Mouse (Mus musculus) adipocyte (in vitro differentiated cells): ENCODE results near the gene Olfr1215.
"Not testable (repeated sequence)": the region's sequence is repeated elsewhere in the genome, so short reads cannot be mapped to it uniquely, and the experiment has no call there.

Experiments
- DNase-seq: peaks from one replicate; pipeline ENCODE4 v3.0.0-alpha.2; 2016; ENCODE audit warnings: low spot score

Gene Olfr1215

DNA sequence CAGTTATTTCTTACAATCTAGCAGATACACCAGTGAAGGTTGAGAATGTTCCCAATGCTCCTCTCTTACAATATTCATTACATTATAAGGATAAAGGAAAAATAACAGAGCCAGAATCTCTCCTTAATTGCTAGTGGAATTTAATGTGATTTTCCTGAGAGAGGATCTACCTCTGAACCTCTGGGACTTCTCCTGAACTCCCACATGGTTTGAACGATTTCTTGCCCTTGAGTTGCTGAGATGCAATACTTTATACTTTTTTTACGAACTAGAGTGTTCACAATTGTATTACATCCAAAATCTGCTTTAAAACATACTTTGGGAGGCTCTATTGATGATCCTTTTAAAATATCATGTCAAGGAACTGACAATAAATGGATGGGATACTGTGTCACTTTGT, at the start of gene Olfr1215:
Gene Olfr1215 (minus strand): TSS at position 101 of the 400 bp plus-strand sequence.
- DNase-seq, result no peak

DNA sequence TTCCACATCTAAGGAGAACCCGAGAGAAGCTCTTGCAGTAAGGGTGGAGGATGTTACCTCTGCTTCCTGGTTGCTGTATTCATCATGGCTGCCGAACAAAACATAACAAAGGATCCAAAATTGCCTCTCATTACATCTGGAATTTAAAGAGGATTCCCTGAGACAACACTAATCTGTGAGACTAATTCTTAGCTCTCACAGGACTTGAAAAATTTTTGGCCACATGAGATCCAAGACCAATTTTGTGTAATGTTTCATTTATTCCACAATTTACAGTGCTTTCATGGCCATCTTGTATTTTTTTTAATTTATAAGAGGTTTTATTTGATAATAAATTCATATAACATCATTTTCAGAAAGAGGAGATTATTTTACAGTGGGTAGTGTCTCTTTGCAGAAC, 25.2 kb upstream of the Olfr1215 start, which contains the start of gene Olfr1217:
Gene Olfr1217 (minus strand): TSS at position 101 of the 400 bp plus-strand sequence.
- no peak for DNase-seq

DNA sequence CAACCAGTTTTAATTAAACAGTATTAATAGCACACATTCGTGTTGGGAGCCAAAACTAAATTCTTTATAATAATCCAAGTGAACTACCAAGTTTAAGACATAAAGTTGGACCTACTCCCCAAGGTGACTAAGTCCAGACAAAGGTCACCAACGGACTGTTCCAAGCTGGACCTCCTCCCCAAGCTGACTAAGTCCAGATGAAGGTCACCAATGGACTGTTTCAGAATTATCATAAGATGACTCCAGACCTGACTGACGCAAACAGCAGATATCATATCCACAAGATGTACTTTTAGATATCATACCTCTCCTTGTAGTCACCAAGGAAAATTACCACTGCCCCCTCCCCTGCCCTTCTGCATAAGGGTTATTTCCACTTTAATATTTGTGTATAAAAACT, 14.7 kb upstream of the Olfr1215 start:
- DNase-seq, result not testable (repeated sequence)

DNA sequence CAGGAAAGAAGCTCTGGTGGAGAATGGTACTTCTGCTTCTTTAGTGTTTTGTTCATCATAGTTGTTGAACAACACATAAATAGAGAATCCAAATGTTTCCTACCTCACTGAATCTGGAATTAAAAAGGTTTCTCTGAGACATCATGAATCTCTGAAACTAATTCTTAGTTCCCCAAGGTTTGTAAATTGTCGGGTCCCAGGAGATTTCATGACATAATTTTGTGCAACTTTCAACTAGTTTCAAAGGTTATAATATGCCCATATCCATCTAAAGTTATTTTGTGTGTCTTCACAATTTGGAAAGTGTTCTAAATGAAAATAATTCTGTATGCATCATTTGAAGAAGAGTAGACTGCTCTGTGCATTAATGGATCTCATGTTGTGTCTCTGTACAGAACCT, 11.5 kb upstream of the Olfr1215 start, which contains the start of gene Olfr1216:
Gene Olfr1216 (minus strand): TSS at position 101 of the 400 bp plus-strand sequence.
- DNase-seq, result no peak

DNA sequence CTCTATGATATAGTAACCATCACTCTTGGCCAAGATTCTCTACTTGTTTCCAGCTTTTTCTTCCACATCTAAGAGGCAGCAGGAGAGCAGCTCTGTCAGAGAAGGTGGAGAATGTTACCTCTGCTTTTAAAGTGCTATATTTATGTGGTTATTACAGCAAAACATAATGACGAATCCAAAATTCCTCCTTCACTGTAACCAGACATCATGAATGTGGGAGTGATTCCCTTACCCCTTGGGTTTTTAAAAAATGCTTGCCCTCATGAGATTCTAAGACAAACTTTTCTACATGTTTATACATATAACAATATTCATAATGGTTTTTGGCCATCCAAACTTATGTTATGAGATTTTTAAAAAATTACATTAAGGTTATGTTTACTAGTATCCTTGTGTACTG, 14.2 kb downstream of the Olfr1215 start, which contains the start of gene Olfr1214:
Gene Olfr1214 (minus strand): TSS at position 101 of the 400 bp plus-strand sequence.
- no peak for DNase-seq

DNA sequence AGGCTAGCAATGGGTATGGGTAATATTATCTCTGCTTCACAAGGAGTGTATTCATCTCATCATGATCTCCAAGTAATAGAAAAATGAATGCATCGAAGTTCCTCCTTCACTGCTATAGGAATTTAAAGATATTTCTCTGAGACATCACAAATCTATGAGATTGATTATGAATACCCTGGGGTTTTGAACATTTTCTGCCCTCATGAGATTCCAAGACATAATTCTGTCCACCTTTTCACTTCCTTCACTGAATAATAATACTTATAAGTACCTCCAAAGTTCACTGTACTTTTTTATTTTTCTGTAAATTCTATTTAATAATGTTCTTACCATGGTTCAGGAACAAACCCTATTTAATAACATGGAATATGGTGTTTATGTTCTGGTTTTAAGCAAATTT, 26.6 kb downstream of the Olfr1215 start, which contains the start of gene Gm13762:
Gene Gm13762 (minus strand): TSS at position 101 of the 400 bp plus-strand sequence.
- no peak for DNase-seq

DNA sequence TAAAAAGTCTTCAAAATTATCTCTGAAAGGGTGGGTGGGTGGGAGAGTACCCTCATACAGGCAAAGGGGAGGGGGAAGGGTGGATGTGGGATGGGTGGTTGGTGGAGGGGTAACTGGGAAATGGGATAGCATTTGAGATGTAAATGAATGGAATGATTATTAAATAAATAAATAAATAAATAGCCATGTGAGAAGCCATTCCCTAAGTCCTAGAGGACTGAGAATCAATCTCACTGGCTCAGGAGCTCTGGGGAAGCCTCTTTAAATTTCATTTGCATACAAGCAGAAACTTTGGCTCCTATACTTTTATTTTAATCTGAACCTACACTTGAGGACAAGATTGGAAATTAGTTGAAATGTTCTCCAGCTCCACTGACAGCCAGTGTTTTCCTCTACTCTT, 53.1 kb downstream of the Olfr1215 start, which contains the start of gene Olfr1212:
Gene Olfr1212 (plus strand): TSS at position 301 of the 400 bp plus-strand sequence.
- DNase-seq, result no peak
